Mouse (Mus musculus) erythroblast, adult 5-6 weeks (primary cell): ENCODE data around the gene Il1b. TPM values are rescaled to one million over a fixed set of nuclear protein-coding genes. Genes with fewer than 3 reads are reported as not detected.

Experiments used
- ATAC-seq: replicated peaks from 2 replicates; pipeline ENCODE4 v1.8.0; 2016; ENCODE audit warnings: moderate number of reproducible peaks, mild to moderate bottlenecking, moderate TSS enrichment, inconsistent platforms; ENCODE audit not compliant: poor library complexity, low FRiP score, severe bottlenecking
- total RNA-seq, 2 experiments: library from RNA; stranded (forward) in 1 of 2; stranded (reverse) in 1 of 2; fragments of 150-400 nt in 1 of 2; fragments of 200-764, 138-1000 nt in 1 of 2; gene quantifications; 2 replicates each; pipeline versions ENCODE4 v1.2.3 to v1.2.4; 2015 to 2017; ENCODE audit warnings: low replicate concordance in 2 of 2

The Il1b gene
- total RNA-seq (2015; ENCODE audit: low replicate concordance) (1.9 and 4.0 TPM in 2 replicates), total RNA-seq (2017; ENCODE audit: low replicate concordance) (2.4 and 20.9 TPM in 2 replicates)

GRCm38 (mm10) chr2:129371039-129371438, at the start of gene Il1b:
Gene Il1b (minus strand): TSS chr2:129371139.
- ATAC-seq, result no peak

- no peak for ATAC-seq
These were observed 48.5 kb upstream of the Il1b start for GRCm38 (mm10) chr2:129419361-129419880.

DNA sequence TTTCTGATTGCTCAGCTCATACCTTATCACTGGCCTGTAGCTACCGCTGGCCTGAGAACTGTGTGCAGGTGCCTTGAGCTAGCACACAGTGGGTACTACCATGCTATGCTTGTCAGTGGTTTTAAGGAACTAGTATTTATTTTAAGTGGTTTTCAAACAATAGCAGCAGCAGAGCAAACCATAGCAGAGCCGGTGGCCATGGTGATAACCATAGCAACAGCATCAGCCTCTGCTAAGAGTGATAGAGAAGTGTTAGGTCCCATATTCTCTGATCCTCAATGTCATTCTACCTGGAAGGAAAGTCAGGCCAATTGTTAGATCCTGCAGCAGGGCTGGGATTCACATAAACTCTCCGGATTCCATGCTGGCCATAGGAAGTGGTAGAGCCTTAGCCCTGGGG, 43.7 kb upstream of the Il1b start:
- ATAC-seq, result no peak

GRCm38 (mm10) chr2:129413488-129413887, 42.5 kb upstream of the Il1b start:
- ATAC-seq, result no peak

- no peak for ATAC-seq
These were observed 40.7 kb upstream of the Il1b start for GRCm38 (mm10) chr2:129411651-129412050.

DNA sequence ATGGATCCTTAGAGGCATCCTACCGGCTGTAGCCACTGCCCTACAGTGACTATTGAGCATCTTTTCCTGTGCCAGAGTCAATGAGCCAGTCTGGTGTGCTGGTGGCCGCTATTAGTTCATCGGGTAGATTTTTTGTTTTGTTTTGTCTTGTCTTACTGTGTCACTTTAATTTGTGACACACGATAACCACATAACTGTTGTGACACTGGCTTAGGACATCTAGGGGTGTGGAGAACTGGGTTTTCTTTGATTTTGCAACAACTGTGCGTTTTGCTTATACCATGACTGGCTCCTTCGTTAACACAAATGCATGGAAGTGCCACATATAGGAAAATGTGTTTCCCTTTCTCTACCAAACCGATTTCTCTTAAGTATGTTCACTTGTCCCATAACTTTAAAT, 39.4 kb upstream of the Il1b start:
- ATAC-seq, result no peak

DNA sequence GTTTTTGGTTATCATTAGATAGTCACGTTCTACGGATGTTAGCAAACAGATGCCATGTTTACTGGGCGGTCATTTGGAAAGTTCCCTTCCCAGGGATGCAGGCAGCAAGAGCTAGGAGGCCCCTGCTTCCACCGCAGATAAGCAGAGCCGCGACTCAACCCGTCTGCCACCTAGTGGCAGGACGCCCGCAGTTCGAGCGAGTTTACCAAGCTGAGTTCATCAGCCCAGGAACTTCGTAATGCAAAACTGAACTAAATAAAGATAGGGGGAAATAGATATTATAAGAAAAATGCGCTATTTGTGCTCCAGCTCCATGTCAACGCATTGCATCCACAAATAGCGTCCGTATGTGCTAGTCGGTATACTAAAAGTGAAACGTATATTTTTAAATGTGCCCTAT, 37.5 kb upstream of the Il1b start:
- ATAC-seq, result peak; percentile 66; the same call in 1 of the 2 replicates

GRCm38 (mm10) chr2:129407596-129407995, 36.7 kb upstream of the Il1b start:
- ATAC-seq, result no peak

- no peak for ATAC-seq
These were observed 35.6 kb upstream of the Il1b start for GRCm38 (mm10) chr2:129406508-129406907.

DNA sequence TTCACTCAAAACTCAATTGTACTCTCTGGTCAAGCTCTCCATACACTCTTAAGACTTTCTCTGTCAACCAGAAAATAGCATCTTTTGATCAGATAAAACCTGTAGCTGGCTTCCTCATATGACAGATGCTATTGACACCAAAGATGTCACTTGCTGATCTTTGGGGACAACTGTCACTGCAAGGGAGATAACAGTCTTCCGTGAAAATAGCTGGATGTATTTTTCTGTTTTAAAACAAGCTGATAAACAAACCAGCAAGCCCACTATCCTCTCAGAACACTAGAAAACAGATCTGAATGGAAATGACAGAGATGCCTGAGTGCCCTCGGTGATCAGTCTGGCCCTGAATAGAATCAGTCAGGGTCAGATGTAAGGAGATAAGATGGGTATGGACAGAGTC, 32.8 kb upstream of the Il1b start:
- no peak for ATAC-seq

GRCm38 (mm10) chr2:129402330-129402729, 31.4 kb upstream of the Il1b start:
- ATAC-seq, result no peak

DNA sequence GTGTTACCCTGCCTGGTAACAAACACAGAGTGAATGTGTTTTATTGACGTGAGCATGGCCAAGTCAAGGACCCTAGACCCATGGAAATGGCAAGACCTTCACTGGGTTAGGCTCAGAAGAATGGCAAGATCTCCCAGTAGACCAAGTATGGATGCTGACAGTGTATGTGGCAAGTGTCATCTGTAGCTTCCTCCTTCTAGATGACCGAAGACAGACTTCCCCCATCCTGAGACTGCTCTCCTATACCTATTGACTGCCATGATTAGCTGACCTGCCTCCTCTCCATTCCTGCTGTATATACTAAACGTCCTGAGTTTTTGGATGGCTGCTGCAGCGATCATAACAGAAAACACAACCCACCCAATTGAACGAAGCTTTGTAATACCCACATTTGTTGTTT, 30.9 kb upstream of the Il1b start:
- ATAC-seq, result no peak

GRCm38 (mm10) chr2:129398176-129398575, 27.2 kb upstream of the Il1b start:
- ATAC-seq, result no peak

DNA sequence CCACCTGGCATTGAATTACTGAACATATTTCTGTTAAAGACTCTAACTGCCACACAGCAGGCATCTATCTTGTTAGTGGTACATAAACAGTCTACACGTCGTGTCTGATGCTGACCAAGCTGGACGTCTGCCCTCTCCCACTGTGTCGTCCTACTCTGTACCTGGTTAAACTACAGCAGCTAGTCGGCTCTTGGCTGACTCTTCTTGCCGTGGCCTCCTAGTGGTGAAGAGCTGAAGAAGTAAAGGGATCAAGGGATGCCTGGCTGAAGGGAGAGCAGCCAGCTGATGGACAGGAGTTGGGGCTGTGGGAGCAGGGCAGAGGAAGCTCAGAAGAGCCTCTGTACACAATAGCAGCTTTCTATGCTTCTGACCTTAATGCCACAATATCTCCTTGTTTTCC, 22.6 kb upstream of the Il1b start:
- peak; percentile 62; the same call in 1 of the 2 replicates for ATAC-seq

DNA sequence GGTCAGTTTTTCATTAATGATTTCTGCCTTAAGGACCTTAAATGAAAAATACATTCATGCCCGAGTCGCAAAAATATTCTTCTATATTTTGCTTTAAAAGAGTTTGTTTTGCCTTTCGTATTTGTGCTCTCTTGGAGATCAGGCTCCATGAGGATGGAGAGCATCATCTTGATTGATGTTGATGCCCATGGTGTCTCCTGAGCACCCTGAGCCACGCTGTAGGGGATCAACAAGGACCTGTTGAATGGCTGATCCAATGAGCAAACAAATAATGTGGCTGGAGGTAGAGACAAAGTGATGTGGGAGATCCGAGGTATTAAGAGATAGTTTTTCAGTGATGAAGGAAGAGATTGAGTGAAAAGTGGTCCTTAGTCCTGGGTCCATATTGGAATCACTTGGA, 19.2 kb upstream of the Il1b start:
- ATAC-seq, result no peak

DNA sequence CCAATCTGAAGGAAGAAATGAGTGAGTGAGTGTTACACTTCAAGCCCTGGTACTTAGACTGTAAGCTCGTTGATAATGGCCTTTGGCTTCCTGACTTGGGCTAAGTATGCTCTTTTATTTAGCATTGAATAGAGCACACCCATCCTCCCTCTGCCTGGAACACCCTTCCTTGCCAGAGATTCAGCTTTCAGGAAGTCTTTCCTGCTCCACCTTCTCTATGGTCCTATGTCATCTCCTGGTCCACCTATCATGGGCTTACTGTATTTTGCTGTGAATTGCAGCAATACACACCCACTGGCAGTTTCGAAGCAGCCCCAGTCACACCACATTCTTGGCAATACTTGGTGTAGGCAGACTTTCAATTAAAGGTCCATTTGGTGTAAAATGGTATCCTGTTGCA, 18.4 kb upstream of the Il1b start:
- no peak for ATAC-seq

GRCm38 (mm10) chr2:129385331-129385730, 14.4 kb upstream of the Il1b start:
- no peak for ATAC-seq

GRCm38 (mm10) chr2:129384272-129384660, 13.3 kb upstream of the Il1b start:
- no peak for ATAC-seq

DNA sequence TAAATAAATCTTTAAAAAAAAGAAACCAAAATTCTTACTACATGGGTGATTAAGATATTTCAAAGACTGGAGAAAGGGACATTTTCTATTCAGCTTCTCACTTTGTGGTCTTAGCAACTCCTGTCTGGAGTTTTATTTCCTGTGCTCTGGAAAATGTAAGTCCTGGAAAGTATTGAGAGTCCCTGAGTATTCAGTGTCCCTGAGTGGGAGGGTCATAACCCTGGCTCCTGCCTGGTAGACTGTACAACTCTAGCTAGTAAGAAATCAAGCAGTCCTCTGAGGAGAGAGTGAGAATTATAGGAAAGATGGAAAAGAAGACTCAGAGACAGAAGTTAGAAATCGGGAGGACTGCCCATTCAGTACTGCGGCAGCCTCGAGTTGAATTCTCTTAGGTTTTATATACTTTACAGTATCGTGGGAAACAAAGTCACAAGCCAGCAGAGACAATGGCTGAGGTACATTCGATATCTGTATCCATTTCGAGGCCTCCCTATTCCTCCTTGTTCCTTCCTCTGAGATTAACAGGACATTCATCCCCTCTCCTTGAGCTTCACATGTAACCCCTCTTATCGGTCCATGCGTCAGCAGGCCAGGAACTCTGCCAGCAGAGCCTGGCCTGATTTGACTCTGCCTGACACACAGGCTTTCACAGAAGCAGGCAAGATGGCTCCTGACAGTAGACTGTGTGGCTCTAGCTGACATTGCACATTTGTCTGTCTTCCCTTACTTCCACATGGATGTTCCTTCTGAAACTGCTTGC, 12.8 kb upstream of the Il1b start:
- no peak for ATAC-seq

- no peak for ATAC-seq
These were observed 10.0 kb upstream of the Il1b start for GRCm38 (mm10) chr2:129380746-129381474.

DNA sequence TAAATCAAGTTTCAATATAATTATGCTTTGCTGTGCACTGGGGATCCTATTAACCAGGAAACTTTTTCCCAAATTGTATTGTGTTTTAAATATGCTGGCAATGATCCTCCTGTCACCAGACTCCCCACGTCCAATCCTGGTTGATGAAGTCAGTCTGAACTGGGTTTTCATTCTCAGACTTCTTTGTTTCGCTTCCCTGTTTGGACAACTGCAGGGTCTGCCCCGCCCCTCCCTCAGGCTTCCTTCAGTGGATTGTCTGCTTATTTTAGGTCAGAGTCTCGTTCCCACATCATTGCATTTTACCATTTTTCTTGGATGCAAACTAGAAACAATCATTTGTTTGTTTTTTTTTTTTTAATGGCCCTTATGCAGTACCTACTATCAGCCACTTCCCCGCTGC, 9.3 kb upstream of the Il1b start:
- no peak for ATAC-seq
